Mouse (Mus musculus): ENCODE measurements around the gene Eef1akmt2.

Eef1akmt2 gene

GRCm38 (mm10) chr7:132866316-132866715 is 13.8 kb upstream of the Eef1akmt2 start:
- no peak for DNase-seq

- peak; percentile 93 to 95 for DNase-seq
Observed at GRCm38 (mm10) chr7:132859042-132859958, 6.8 kb upstream of the Eef1akmt2 start, which contains the start of gene Abraxas2. Abraxas2 (plus strand) TSS chr7:132859225.

GRCm38 (mm10) chr7:132858043-132858608 is 5.7 kb upstream of the Eef1akmt2 start:
- DNase-seq: no peak

GRCm38 (mm10) chr7:132856083-132856482 is 3.6 kb upstream of the Eef1akmt2 start:
- DNase-seq: no peak

- no peak for DNase-seq
Observed at GRCm38 (mm10) chr7:132853946-132854345, 1.5 kb upstream of the Eef1akmt2 start.

GRCm38 (mm10) chr7:132853361-132853760 is 888 bp upstream of the Eef1akmt2 start:
- DNase-seq: no peak

GRCm38 (mm10) chr7:132843152-132843551 is 9.3 kb downstream of the Eef1akmt2 start:
- no peak for DNase-seq

- DNase-seq: no peak
Observed at GRCm38 (mm10) chr7:132842455-132842854, 10.0 kb downstream of the Eef1akmt2 start.

GRCm38 (mm10) chr7:132841287-132841686 is 11.2 kb downstream of the Eef1akmt2 start:
- DNase-seq: no peak

- DNase-seq: no peak
Observed at GRCm38 (mm10) chr7:132830955-132831354, 21.5 kb downstream of the Eef1akmt2 start.

- no peak for DNase-seq
Observed at GRCm38 (mm10) chr7:132824346-132825022, 28.0 kb downstream of the Eef1akmt2 start.

- no peak for DNase-seq
Observed at GRCm38 (mm10) chr7:132823832-132824231, 28.6 kb downstream of the Eef1akmt2 start.

GRCm38 (mm10) chr7:132820692-132821091 is 31.8 kb downstream of the Eef1akmt2 start:
- DNase-seq: no peak

- DNase-seq: no peak
Observed at GRCm38 (mm10) chr7:132817056-132817455, 35.4 kb downstream of the Eef1akmt2 start.

GRCm38 (mm10) chr7:132816528-132816927 is 35.9 kb downstream of the Eef1akmt2 start:
- DNase-seq: no peak

- DNase-seq: no peak
Observed at GRCm38 (mm10) chr7:132815081-132815480, 37.4 kb downstream of the Eef1akmt2 start.

GRCm38 (mm10) chr7:132814089-132814450 is 38.4 kb downstream of the Eef1akmt2 start:
- no peak for DNase-seq

- DNase-seq: peak; percentile 77 to 87
Observed at GRCm38 (mm10) chr7:132813416-132814088, 38.9 kb downstream of the Eef1akmt2 start, which contains the start of gene Fam53b. Fam53b (minus strand) TSS chr7:132813886.

GRCm38 (mm10) chr7:132812619-132813415 is 39.7 kb downstream of the Eef1akmt2 start:
- DNase-seq: peak; percentile 66 to 80

GRCm38 (mm10) chr7:132811716-132812618 is 40.5 kb downstream of the Eef1akmt2 start:
- no peak for DNase-seq

- DNase-seq: peak; percentile 95
Observed at GRCm38 (mm10) chr7:132810879-132811278, 41.6 kb downstream of the Eef1akmt2 start.
